Mouse (Mus musculus) olfactory bulb, adult 2 months (tissue): ENCODE data around the gene Bcas1.

Experiments used
- CTCF ChIP-seq: fragments of 200-500 bp; IDR thresholded peaks from 2 replicates; pipeline ENCODE4 v1.5.1; 2012; ENCODE audit warnings: low read depth, mild to moderate bottlenecking, low read length, moderate library complexity; ENCODE audit not compliant: insufficient read depth
- POLR2A ChIP-seq: fragments of 200-500 bp; IDR thresholded peaks from 2 replicates; pipeline ENCODE4 v1.6.1; 2012; ENCODE audit warnings: mild to moderate bottlenecking, low read depth, low read length, moderate library complexity; ENCODE audit not compliant: insufficient read depth

DNA sequence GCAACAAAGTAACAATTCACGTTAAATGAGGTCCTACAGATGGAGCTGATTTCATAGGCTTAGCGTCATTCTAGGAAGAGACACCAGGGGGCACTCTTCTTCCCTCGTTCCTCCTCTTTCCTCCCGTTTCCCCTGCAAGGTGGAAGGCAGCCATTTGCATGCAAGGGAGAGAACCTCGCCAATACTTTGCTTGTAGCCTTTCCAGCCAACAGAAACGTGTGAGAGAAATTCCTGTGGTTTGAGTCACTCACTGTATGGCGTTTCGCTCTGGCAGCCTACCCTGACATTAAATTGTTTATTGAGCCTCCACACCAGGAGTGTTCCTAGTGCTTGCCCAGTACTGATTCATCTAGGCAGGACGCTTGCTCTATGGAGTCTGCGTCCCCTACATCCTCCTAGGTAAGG is 72.7 kb downstream of the Bcas1 start:
- TF ChIP-seq POLR2A = no peak
- no peak; the same call in 1 of the 2 replicates for TF ChIP-seq CTCF
